Mouse (Mus musculus) CD4-positive helper T cell, adult 2 months (primary cell): ENCODE measurements around the gene Cnnm1.
"Not testable (repeated sequence)": the region's sequence is repeated elsewhere in the genome, so short reads cannot be mapped to it uniquely, and the experiment has no call there.

Source experiments
- DNase-seq: peaks from one replicate; pipeline ENCODE4 v3.0.0-alpha.2; 2012; ENCODE audit warnings: low read depth, missing footprints, low spot score

Cnnm1 gene

GRCm38 (mm10) chr19:43465601-43466255, 25.5 kb downstream of the Cnnm1 start:
- no peak for DNase-seq

GRCm38 (mm10) chr19:43467927-43468685, 27.9 kb downstream of the Cnnm1 start:
- DNase-seq, result no peak

DNA sequence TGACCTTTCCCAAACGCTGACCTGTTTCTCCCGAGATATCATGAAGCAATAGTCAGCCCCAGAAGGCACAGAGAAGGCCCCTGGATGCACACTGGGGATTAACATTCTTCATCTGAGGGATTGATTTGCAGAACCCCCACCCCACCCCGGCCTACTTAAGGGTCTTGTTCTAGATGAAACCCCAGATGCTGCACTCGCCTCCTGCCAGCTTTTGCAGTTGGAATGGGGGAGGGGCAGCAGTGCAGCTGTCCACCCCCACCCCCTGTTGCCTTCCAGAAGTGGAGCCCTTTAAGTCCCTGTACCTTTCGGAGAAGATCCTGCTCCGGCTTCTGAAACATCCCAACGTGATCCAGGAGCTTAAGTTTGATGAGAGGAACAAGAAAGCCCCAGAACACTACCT, 29.1 kb downstream of the Cnnm1 start:
- DNase-seq, result no peak

DNA sequence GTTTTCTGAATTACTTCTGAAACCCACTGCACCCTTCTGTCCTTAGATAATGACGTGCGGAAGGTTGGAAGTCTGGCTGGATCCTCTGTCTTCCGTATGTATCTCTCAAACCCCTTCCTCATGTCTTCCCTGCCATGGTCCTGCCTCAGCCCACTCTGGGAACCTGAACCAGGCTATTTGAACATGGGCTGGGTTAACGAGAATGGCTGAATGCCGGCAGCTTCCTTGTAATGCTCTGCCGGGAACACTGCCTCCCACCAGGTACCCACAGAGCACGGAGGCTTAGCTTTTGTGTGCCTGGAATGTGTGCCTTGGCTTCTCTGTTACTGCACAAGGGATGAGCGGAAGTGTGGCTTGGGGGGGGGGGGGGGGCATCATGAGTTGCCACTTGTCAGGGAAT, 32.1 kb downstream of the Cnnm1 start:
- no peak for DNase-seq

DNA sequence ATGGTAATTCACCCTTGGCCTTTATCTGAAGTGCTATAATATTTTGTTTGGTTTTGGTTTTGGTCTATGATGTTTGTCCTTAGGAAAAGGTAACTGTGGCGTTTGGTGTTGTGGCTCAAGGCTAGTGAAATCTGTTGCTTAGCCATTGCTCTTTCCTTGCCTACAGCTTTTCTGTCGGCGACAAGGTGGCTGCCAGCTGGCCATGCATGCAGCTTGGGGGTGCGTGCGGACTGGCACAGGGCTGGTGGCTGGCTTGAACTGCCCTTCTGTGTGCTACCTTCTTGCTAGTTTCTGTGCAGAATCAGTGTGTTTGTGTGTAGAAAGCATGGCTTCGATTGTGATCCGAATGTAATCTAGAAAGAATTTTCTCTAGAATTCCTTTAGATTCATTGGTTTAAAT, 32.5 kb downstream of the Cnnm1 start:
- no peak for DNase-seq

DNA sequence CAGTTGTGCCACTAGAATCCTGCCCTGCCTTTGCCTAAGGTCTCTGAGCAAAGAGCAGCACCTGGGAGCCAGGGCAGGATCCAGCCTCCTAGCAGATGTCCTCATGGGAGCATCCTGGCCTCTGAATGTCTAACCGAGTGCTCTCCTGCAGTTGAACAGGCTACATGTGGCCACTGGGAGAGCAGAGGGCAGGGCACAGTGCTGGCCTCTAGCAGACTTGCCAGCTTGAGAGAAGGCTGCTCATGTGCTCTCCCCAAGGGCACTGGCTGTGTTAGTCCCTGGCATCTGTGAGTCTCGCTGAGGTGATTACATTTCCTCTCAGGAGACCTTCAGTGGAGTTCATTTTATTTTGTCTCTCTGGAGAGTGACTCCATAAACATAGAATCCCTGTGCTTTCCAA, 35.4 kb downstream of the Cnnm1 start:
- no peak for DNase-seq

DNA sequence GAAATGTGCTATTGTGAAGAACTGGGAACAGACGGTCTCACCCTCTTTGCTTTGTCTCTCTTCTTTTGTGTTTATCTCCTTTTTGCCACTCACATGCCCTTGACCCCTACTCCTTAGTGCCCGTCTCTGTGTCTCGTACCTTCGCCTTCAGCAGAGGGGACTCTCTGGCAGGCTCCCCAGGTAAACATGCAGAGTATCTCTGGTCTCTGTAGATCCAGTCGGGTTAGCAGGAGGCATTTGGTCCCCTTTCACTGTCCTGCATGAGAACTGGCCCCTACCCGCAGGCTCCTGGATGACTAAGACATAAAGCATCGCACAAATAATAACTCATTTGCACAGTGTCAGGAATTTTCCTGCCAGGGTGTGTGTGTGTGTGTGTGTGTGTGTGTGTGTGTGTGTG, 35.8 kb downstream of the Cnnm1 start:
- no peak for DNase-seq

DNA sequence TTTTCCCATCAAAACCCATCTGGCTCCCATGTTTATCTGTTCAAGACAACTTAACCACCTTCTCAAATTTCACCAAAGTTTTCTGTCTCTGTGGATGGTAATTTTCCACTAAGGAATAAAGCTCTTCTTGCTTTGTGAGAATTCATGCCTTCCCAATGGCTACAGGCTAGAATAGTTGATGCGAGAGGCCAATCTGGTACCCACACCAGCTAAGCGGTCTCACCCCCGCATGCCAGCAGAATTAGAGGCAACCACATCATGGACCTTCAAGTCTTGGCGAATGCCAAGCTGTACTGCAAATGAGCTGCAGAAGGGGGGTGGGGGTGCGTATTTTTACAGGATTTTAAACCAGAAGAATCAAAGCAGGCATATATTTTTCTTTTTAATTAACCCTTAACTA, 37.2 kb downstream of the Cnnm1 start:
- no peak for DNase-seq

DNA sequence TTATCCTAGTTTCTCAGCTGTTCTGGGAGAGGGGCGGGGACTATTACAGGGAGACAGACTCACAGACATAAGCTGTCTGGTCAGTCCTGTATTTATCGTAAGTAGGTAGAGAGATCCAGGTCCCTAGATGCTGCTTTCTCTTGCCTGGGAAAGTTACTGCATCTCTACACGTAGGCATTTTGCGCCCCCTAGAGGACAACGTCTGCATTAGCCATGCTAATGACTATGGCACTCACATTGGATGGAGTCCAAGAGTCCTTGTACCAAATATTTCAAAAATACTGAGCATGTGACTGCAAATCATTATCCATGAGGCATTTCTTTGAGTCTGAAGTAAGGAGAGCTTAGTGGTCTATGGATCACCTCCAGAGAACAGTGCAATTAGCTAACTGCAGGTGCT, 38.7 kb downstream of the Cnnm1 start:
- DNase-seq, result peak; percentile 31

DNA sequence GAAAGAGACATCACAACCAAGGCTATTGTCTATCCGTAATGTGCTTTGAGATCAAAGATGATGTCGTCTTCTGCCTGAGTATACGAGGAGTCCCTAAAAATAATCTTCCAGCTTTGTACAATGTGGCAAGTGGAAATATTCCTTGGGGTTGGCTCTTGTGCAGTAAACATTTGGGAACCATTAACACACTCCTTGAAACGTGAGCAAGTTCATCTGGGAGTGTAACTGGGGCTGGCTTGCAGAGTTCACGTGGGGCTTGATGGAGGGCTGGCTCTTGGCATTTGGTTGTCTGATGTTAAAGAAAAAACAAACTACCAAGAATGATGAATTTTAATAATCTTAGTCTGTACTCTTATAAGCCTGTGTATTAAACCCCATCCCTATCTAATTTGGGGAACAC, 39.2 kb downstream of the Cnnm1 start:
- DNase-seq, result no peak

GRCm38 (mm10) chr19:43480512-43480911, 40.3 kb downstream of the Cnnm1 start:
- no peak for DNase-seq

DNA sequence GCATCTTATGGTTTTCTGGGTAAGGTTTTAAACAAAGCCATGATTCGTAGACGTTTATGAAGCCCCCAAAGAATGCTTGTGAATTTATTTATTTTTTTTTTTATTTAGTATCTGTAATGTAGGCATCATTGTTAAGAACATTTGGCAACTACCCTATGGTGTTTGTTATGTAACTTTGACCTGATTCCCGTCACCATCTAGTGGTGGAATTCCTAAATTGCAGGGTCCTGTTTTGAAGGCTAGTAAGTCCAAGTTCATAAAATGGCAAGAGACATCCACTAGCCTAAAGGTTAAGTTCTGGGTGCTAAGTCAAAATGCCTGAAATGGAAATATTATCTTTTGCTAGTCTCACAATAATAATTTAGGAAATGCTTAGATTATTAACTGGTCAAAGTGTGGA, 47.2 kb downstream of the Cnnm1 start:
- DNase-seq, result peak; percentile 32

DNA sequence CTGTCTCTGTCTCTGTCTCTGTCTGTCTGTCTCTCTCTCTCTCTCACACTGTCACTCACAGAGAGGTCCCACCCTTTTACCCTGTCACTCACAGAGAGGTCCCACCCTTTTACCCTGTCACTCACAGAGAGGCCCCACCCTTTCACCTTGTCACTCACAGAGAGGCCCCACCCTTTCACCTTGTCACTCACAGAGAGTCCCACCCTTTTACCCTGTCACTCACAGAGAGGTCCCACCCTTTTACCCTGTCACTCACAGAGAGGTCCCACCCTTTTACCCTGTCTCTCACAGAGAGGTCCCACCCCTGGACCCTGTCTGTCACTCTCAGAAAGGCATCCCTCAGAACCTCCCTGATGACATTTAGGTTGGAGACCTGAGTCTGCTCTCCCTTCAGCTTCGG, 53.1 kb downstream of the Cnnm1 start:
- DNase-seq, result not testable (repeated sequence)

- DNase-seq, result no peak
Measured at GRCm38 (mm10) chr19:43493878-43494277, 53.6 kb downstream of the Cnnm1 start.

GRCm38 (mm10) chr19:43494914-43495313, 54.7 kb downstream of the Cnnm1 start:
- no peak for DNase-seq

- peak; percentile 52 for DNase-seq
Measured at GRCm38 (mm10) chr19:43495846-43496245, 55.6 kb downstream of the Cnnm1 start.

GRCm38 (mm10) chr19:43497440-43497839, 57.2 kb downstream of the Cnnm1 start:
- DNase-seq, result no peak

- no peak for DNase-seq
Measured at GRCm38 (mm10) chr19:43498874-43499273, 58.6 kb downstream of the Cnnm1 start.

- DNase-seq, result no peak
Measured at GRCm38 (mm10) chr19:43502630-43503029, 62.4 kb downstream of the Cnnm1 start.

- DNase-seq, result not testable (repeated sequence)
Measured at GRCm38 (mm10) chr19:43503593-43503992, 63.4 kb downstream of the Cnnm1 start.

DNA sequence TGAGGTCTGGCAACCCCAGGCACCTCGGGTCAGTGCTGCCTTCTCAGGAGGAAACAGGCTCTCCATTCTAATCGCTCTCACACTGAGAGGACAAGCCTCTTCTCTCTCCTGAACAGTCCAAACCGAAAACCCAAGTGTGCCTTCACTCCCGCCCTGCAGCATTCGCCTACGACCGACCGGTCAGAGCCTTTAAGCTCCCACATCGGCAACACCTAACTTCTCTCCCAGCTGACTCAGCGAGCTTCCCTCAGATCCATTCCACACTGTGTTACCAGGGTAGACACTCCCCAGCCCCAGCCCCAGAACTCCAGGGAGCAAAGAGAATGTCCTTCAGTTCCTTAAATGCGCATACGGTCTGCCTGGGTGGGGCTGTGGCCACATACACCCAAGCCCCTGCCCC, 65.2 kb downstream of the Cnnm1 start:
- DNase-seq, result no peak

DNA sequence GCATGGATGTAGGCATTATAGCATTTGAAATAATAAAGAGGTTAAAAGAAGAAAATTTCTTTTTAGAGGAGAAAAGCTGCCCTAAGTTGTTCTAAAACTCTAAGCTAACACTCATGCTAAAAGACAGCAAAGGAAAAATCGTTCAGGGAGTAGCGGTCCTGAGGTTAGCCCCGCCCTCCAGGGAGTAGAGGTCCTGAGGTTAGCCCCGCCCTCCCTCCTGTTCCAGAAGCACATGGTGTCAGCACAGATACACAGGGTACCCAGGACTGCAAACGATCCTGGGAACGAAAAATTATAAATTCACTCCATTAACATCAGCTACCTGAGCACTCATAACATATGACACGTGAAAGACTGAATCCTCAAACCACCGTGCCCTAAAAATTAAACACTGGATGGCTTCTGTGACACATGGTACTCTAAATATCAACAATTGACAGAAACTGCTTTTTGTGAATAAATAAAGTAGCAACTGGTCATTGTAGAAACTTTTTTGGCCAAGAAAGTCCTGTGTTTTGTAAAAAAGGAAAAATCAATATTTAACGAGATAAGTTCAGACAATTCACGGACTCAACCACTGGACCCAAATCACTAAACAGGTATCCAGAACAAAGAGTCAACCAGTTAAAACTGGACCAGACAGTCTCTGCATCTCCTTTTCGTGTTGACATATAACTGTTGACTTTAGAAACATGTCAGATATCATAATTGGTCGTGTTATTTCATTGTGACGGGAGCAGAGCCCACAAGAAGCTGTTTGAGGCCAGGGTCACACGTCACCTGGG, 70.4 kb downstream of the Cnnm1 start:
- DNase-seq, result no peak
